Mouse (Mus musculus) spleen, embryonic (tissue): ENCODE results near the gene Rdh7.
"Not testable (repeated sequence)": the region's sequence is repeated elsewhere in the genome, so short reads cannot be mapped to it uniquely, and the experiment has no call there.

Source experiments
- CTCF ChIA-PET: fragments of 350-600 bp; sonication (Branson Sonifier 250); formaldehyde crosslinking; loops from one replicate; lab custom pipeline; 2022; lab: Charles Lee

Gene Rdh7

GRCm38 (mm10) chr10:127888605-127889004, at the start of gene Rdh7:
TSS of gene Rdh7 (minus strand) at chr10:127888817.
- CTCF ChIA-PET, result no interaction called here

GRCm38 (mm10) chr10:127937428-127938010, 48.9 kb upstream of the Rdh7 start:
- CTCF ChIA-PET, result interaction anchor here (0.7 kb wide), 1 partner anchor 300 kb away, joined by 3 read pairs; no protein-coding TSS in a partner anchor

DNA sequence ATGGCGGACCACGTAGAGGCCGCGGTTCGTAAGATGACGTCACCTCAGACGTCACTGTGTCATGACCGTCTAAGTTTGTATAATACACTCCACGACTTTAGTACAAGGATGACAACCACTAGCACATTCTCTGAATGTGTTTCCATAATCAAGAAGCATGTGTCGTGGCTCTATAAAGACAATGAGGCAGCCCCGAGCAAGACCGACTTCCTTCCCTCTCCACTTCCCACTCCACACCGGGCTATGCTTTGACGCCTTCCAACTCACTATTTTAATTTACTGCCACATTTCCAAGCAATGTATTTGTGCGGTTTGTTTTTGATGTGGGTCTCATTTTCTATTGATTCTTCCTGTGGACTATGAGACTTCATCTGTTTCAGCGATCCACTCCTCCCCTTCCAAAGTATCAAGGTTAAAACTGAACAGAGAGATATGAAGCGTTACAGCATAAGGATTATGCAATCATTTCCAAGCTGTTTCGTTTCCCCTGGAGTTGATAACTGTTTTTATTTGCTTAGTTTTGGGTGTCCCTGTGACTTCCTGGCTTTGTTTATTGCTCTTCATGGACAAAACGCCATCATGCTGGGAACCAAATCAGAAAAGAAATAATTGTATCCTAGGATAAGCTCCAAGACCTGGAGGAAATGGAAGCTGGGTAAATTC, 48.3 kb upstream of the Rdh7 start:
- CTCF ChIA-PET, result no interaction called here

DNA sequence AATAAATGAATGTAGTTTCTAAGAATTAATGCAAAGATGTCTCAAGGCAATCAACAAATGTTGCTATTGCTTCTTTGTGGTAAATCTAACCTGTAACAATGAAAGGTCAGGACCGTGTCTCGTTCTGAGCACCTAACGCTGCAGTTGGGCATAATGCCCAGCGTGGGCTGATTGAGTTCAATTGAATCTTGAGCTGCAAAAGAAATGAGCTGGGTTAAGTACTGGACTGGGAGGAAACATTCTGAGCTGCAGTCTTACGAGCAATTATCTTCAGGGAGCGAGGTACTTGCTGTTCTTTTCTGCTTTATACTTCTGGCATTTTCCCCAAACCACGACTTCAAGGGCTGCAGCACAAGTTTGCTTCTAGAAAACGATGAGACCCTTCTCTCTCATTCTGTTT, 47.7 kb upstream of the Rdh7 start:
- CTCF ChIA-PET, result interaction anchor here (0.7 kb wide), 1 partner anchor 241 kb away, joined by 4 read pairs; no protein-coding TSS in a partner anchor

- CTCF ChIA-PET, result interaction anchor here (0.6 to 0.7 kb wide), 2 partner anchors 1016 to 1930 kb away, joined by 3 to 9 read pairs; no protein-coding TSS in a partner anchor
Measured at GRCm38 (mm10) chr10:127932290-127932926, 43.8 kb upstream of the Rdh7 start.

DNA sequence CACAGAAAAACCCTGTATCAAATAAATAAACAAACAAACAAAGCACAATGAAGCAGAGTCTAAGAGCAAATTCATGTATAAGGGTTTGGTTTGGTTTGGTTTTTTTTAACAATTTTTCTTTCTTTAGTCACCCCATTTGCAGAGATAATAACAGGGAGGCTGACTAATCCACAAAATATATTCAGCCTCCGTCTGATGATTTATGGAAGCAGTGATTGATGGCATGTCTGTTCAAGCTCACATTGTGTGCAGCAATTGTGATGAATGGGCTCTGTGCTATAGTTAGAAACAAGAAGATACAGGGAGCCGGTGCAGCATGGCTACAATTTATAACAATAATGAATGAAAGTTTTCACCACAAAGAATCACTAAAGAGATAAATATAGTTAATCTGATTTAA, 39.1 kb upstream of the Rdh7 start:
- CTCF ChIA-PET, result no interaction called here

- CTCF ChIA-PET, result no interaction called here
Measured at GRCm38 (mm10) chr10:127924597-127925378, 36.2 kb upstream of the Rdh7 start.

DNA sequence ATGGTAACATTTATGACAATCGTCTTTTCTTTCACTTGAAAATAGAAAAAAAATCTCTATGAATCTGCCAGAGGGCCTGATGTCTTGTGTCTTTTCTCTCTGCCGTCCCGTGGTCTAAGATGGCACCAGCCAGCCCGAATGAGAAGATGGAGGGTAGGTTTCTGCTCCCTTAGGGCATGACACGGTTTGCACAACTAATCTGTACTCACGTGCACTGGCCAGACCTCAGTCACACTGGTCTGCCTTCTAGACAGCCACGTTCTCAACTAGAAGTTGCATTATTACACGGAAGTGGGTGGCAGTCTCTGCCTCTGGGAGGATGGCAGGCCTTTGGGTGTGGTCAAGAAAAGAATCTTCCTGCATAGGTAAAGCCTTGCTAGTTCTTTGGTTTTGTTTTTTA, 34.4 kb upstream of the Rdh7 start:
- CTCF ChIA-PET, result no interaction called here

GRCm38 (mm10) chr10:127922241-127922640, 33.6 kb upstream of the Rdh7 start:
- CTCF ChIA-PET, result no interaction called here

- CTCF ChIA-PET, result no interaction called here
Measured at GRCm38 (mm10) chr10:127917651-127918050, 29.0 kb upstream of the Rdh7 start.

DNA sequence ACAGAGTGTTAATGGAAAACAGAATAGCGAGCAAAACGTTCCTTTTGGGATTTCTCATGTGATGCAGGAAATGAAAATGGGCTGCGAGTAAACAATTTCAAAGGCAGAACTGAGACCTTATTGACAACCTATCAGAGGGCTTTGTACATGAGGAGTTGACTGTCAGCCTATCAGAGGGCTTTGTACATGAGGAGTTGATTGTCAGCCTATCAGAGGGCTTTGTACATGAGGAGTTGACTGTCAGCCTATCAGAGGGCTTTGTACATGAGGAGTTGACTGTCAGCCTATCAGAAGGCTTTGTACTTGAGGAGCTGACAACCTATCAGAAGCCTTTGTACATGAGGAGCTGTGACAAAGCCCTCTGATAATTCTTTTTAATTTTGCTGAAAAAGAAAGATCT, 28.6 kb upstream of the Rdh7 start:
- CTCF ChIA-PET, result not testable (repeated sequence)

DNA sequence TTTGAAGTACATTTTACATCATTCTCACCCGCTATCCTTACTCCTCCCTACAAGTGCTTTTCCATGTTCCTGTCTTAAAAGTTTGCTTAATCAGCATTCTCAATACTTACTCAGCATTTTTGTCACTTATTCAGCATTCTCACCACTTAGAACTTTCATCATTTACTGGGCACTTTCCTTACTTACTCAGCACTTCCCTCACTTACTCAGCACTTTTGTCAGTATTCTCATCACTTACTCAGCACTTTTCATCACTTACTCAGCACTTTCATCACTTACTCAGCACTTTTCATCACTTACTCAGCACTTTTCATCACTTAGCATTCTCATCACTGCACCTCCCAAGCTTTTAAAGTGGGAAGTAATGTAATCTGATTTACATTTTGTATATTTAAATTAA, 27.0 kb upstream of the Rdh7 start:
- CTCF ChIA-PET, result no interaction called here

DNA sequence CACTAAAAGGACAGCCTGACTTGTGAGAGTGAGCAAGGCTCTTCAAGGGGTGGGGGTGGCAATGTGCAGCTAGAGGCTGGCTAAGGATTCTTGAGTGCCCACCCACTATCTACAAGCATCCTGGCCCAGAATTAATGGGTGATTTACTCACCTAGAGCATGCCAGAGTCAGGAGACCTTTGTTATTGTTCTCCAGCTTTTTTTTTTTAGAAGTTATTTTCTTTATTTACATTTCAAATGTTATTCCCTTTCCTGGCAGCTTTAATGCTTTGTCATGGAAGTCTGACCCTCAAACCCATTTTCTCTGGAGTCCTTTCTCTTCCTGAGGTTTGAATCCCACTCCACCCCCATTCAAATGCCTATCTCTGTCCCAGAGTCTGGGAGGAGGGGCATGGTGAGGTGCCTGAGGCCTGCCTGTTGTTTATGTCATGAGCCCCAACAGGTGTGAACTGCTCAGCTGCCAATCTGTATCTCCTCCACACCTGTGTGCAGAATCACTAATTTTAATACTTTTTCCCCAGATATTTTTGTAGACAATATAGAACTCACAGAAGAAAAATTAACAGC, 18.9 kb upstream of the Rdh7 start:
- CTCF ChIA-PET, result no interaction called here

DNA sequence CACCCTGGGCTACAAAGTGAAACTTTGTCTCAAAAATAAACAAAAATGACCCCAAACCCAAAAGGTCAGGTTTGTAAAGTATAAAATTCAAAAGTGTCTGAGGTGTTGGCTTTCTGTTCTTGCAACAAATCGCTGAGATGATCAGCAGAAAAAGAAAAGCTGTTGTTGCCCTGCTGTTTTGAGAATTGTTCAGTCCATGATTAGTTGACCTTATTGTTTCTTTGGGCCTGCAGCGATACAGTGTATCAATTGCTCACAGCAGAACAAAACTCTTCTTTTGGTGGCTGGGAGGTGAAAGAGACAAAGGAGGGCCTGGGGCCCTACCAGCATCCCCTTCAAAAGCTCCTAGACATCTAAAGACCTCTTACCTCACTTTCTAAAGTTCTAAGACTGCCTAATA, 17.5 kb upstream of the Rdh7 start:
- CTCF ChIA-PET, result no interaction called here

DNA sequence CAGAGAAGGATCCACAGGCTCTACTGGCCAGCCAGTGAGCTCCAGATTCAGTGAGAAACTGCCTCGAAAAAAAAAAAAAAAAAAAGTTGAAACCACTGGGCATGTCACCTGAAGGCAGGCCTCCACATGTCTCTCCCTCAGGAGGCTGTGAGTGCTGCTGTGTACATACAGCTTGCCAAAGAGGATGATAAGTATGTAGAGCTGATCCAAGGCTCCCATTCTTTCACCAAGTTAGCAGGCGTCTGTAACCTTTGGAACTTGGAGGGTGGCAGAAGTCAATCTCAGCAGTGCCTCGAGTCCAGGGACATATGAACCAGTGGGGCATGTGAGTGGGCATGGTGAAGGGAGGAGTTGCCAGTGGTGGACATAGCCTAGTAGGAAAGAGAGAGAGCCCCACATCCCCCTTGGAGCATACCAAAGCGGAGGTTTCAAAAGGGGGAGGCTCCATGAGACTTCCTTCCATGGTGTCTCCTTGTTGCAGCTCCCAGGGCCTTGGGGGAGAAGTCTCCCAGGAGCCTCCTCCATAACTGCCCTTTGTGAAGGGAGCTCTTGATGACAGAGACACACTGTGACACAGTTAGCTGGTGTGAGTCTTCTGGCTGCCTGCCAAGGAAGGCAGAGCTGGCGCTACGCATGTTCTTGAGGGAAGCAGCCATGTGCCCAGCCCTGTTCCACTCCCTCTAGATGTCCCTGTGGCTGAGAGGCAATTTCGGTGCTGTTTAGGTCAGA, 16.3 kb upstream of the Rdh7 start:
- CTCF ChIA-PET, result interaction anchor here (0.6 kb wide), 1 partner anchor 271 kb away, joined by 6 read pairs; no protein-coding TSS in a partner anchor

GRCm38 (mm10) chr10:127903116-127903515, 14.5 kb upstream of the Rdh7 start:
- CTCF ChIA-PET, result no interaction called here

- CTCF ChIA-PET, result no interaction called here
Measured at GRCm38 (mm10) chr10:127901751-127902150, 13.1 kb upstream of the Rdh7 start.

DNA sequence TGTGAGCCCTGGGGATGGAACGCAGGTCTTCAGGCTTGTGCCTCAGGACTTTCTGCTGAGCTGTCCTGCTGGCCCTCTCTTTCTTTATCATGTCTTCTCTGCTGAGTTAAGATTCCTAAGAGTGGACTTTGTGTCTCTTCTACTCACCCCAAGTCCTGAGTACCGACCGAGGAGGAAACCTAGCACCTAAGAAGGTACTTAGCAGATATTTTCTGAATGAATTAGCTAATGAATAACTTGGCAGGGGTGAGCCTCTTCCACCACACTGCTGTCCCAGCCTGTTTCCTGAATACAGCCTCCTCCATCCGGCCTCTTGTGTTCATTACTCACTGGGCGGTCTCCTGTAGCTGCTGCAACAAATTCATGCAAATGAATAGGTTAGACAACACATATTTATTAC, 11.2 kb upstream of the Rdh7 start:
- CTCF ChIA-PET, result no interaction called here

- CTCF ChIA-PET, result no interaction called here
Measured at GRCm38 (mm10) chr10:127898218-127898617, 9.6 kb upstream of the Rdh7 start, which contains the start of gene Sdr9c7. TSS of gene Sdr9c7 (plus strand) at chr10:127898518.

GRCm38 (mm10) chr10:127897506-127897905, 8.9 kb upstream of the Rdh7 start:
- CTCF ChIA-PET, result no interaction called here

- CTCF ChIA-PET, result no interaction called here
Measured at GRCm38 (mm10) chr10:127896705-127897104, 8.1 kb upstream of the Rdh7 start.
